Mouse (Mus musculus): ENCODE measurements at regions not wholly inside any gene's neighbourhood (a gene's known extent, or its start where the extent isn't known, plus 50 kb on each side); places are given as distances from the start of the nearest gene placed in this dataset.

GRCm38 (mm10) chr9:47378541-47378940 lies 151.4 kb upstream of the Cadm1 start:
- H3K27ac ChIP-seq (replicated peaks), result no peak overlapping the region
- 0 out of 2 replicates have a peak, but pooled peaks cover 3% of the 10 kb centered on the region for H3K27me3 ChIP-seq (replicated peaks)
- H3K36me3 ChIP-seq, result no peaks in the 10 kb centered on the region
- H3K4me3 ChIP-seq (replicated peaks), result no peak overlapping the region
- no peak overlapping the region for H3K4me2 ChIP-seq
- WGBS, result 91% methylated on average over 5 of the region's 5 CpGs
- H3K9ac ChIP-seq (replicated peaks), result no peak overlapping the region
- H3K9me3 ChIP-seq (replicated peaks), result no peaks in the 10 kb centered on the region
- no peak for ATAC-seq (ENCODE audit: low FRiP score)
- no peaks in the 10 kb centered on the region for H3K4me1 ChIP-seq

- ATAC-seq (ENCODE audit: low FRiP score), result no peak
- 70% methylated on average over 7 of the region's 7 CpGs for WGBS
- H3K9me3 ChIP-seq (replicated peaks), result no peaks in the 10 kb centered on the region
Observed at GRCm38 (mm10) chr9:47380361-47380760, 149.6 kb upstream of the Cadm1 start.

GRCm38 (mm10) chr9:47384185-47384854 lies 145.7 kb upstream of the Cadm1 start:
- Histone ChIP-seq H3K9ac (replicated peaks) (no peak overlapping the region), H3K36me3 (no peaks in the 10 kb centered on the region), H3K4me1 (peaks cover 25% of the 10 kb centered on the region), H3K4me2 (no peak overlapping the region), H3K9me3 (replicated peaks) (no peaks in the 10 kb centered on the region), H3K4me3 (replicated peaks) (no peak overlapping the region), H3K27me3 (replicated peaks) (0 out of 2 replicates have a peak, but pooled peaks cover 3% of the 10 kb centered on the region), H3K27ac (replicated peaks) (no peak overlapping the region)
- 24% methylated on average over 4 of the region's 4 CpGs for WGBS
- no peak for ATAC-seq (ENCODE audit: low FRiP score)

More at GRCm38 (mm10) chr9:47380361-47380760, 149.6 kb upstream of the Cadm1 start:
- no peak overlapping the region for H3K9ac ChIP-seq (replicated peaks)
- H3K36me3 ChIP-seq, result no peaks in the 10 kb centered on the region
- H3K4me2 ChIP-seq, result no peak overlapping the region
- no peak overlapping the region for H3K27ac ChIP-seq (replicated peaks)
- 0 out of 2 replicates have a peak, but pooled peaks cover 3% of the 10 kb centered on the region for H3K27me3 ChIP-seq (replicated peaks)
- no peak overlapping the region for H3K4me3 ChIP-seq (replicated peaks)
- H3K4me1 ChIP-seq, result peaks cover 10% of the 10 kb centered on the region

- 60% methylated on average over 11 of the region's 11 CpGs for WGBS
- no peak for ATAC-seq (ENCODE audit: low FRiP score)
Observed at GRCm38 (mm10) chr9:47386646-47387045, 143.3 kb upstream of the Cadm1 start.

GRCm38 (mm10) chr9:47387221-47387620 lies 142.8 kb upstream of the Cadm1 start:
- WGBS, result 61% methylated on average over 4 of the region's 4 CpGs
- Histone ChIP-seq H3K4me2 (no peak overlapping the region), H3K9me3 (replicated peaks) (no peaks in the 10 kb centered on the region), H3K36me3 (no peaks in the 10 kb centered on the region), H3K4me1 (peaks cover 25% of the 10 kb centered on the region), H3K4me3 (replicated peaks) (no peak overlapping the region), H3K27ac (replicated peaks) (no peak overlapping the region), H3K27me3 (replicated peaks) (no peaks in the 10 kb centered on the region), H3K9ac (replicated peaks) (no peak overlapping the region)
- ATAC-seq (ENCODE audit: low FRiP score), result no peak

More at GRCm38 (mm10) chr9:47386646-47387045, 143.3 kb upstream of the Cadm1 start:
- H3K4me3 ChIP-seq (replicated peaks), result no peak overlapping the region
- H3K27me3 ChIP-seq (replicated peaks), result no peaks in the 10 kb centered on the region
- H3K36me3 ChIP-seq, result no peaks in the 10 kb centered on the region
- no peak overlapping the region for H3K9ac ChIP-seq (replicated peaks)
- H3K9me3 ChIP-seq (replicated peaks), result no peaks in the 10 kb centered on the region
- peaks cover 25% of the 10 kb centered on the region for H3K4me1 ChIP-seq
- no peak overlapping the region for H3K4me2 ChIP-seq
- H3K27ac ChIP-seq (replicated peaks), result no peak overlapping the region

GRCm38 (mm10) chr9:47387716-47388300 lies 142.2 kb upstream of the Cadm1 start:
- no peak for ATAC-seq (ENCODE audit: low FRiP score)
- no peaks in the 10 kb centered on the region for H3K9me3 ChIP-seq (replicated peaks)
- H3K9ac ChIP-seq (replicated peaks), result no peak overlapping the region
- H3K27me3 ChIP-seq (replicated peaks), result 0 out of 2 replicates have a peak, but pooled peaks cover 2% of the 10 kb centered on the region
- H3K27ac ChIP-seq (replicated peaks), result no peak overlapping the region
- H3K4me1 ChIP-seq, result peaks cover 25% of the 10 kb centered on the region
- H3K36me3 ChIP-seq, result no peaks in the 10 kb centered on the region
- no peak overlapping the region for H3K4me3 ChIP-seq (replicated peaks)
- H3K4me2 ChIP-seq, result no peak overlapping the region
- WGBS, result 49% methylated on average over 8 of the region's 8 CpGs

- no peaks in the 10 kb centered on the region for H3K36me3 ChIP-seq
- no peak overlapping the region for H3K9ac ChIP-seq (replicated peaks)
- peaks cover 15% of the 10 kb centered on the region for H3K4me1 ChIP-seq
- H3K27me3 ChIP-seq (replicated peaks), result 0 out of 2 replicates have a peak, but pooled peaks cover 2% of the 10 kb centered on the region
- no peak overlapping the region for H3K4me3 ChIP-seq (replicated peaks)
- ATAC-seq (ENCODE audit: low FRiP score), result no peak
- H3K27ac ChIP-seq (replicated peaks), result no peak overlapping the region
- 96% methylated on average over 6 of the region's 6 CpGs for WGBS
- H3K9me3 ChIP-seq (replicated peaks), result no peaks in the 10 kb centered on the region
- H3K4me2 ChIP-seq, result no peak overlapping the region
Observed at GRCm38 (mm10) chr9:47389901-47390300, 140.1 kb upstream of the Cadm1 start.

GRCm38 (mm10) chr9:47391669-47392068 lies 138.3 kb upstream of the Cadm1 start:
- no peak overlapping the region for H3K9ac ChIP-seq (replicated peaks)
- ATAC-seq (ENCODE audit: low FRiP score), result no peak
- H3K36me3 ChIP-seq, result no peaks in the 10 kb centered on the region
- 91% methylated on average over 5 of the region's 5 CpGs for WGBS
- H3K27ac ChIP-seq (replicated peaks), result no peak overlapping the region
- H3K4me3 ChIP-seq (replicated peaks), result no peak overlapping the region
- H3K9me3 ChIP-seq (replicated peaks), result no peaks in the 10 kb centered on the region
- H3K27me3 ChIP-seq (replicated peaks), result 0 out of 2 replicates have a peak, but pooled peaks cover 2% of the 10 kb centered on the region
- no peak overlapping the region for H3K4me2 ChIP-seq
- H3K4me1 ChIP-seq, result peaks cover 8% of the 10 kb centered on the region

GRCm38 (mm10) chr9:47399598-47399997 lies 130.4 kb upstream of the Cadm1 start:
- H3K4me3 ChIP-seq (replicated peaks), result no peak overlapping the region
- 16% methylated on average over 2 of the region's 2 CpGs for WGBS
- H3K9ac ChIP-seq (replicated peaks), result no peak overlapping the region
- no peak overlapping the region for H3K4me2 ChIP-seq
- H3K27me3 ChIP-seq (replicated peaks), result peaks cover 17% of the 10 kb centered on the region; the same call in 1 of the 2 replicates
- H3K9me3 ChIP-seq (replicated peaks), result no peaks in the 10 kb centered on the region
- no peaks in the 10 kb centered on the region for H3K36me3 ChIP-seq
- ATAC-seq (ENCODE audit: low FRiP score), result no peak
- no peak overlapping the region for H3K27ac ChIP-seq (replicated peaks)
- peaks cover 9% of the 10 kb centered on the region for H3K4me1 ChIP-seq

- Histone ChIP-seq H3K9me3 (replicated peaks) (no peaks in the 10 kb centered on the region), H3K4me1 (peaks cover 15% of the 10 kb centered on the region), H3K36me3 (no peaks in the 10 kb centered on the region), H3K4me3 (replicated peaks) (no peak overlapping the region), H3K27ac (replicated peaks) (no peak overlapping the region), H3K27me3 (replicated peaks) (peaks cover 17% of the 10 kb centered on the region; the same call in 1 of the 2 replicates), H3K9ac (replicated peaks) (no peak overlapping the region), H3K4me2 (no peak overlapping the region)
- 58% methylated on average over 7 of the region's 7 CpGs for WGBS
- no peak for ATAC-seq (ENCODE audit: low FRiP score)
Observed at GRCm38 (mm10) chr9:47400117-47400823, 129.7 kb upstream of the Cadm1 start.

GRCm38 (mm10) chr9:47401511-47401910 lies 128.5 kb upstream of the Cadm1 start:
- Histone ChIP-seq H3K4me3 (replicated peaks) (no peak overlapping the region), H3K9ac (replicated peaks) (no peak overlapping the region), H3K36me3 (no peaks in the 10 kb centered on the region), H3K9me3 (replicated peaks) (no peaks in the 10 kb centered on the region), H3K4me2 (no peak overlapping the region), H3K27me3 (replicated peaks) (peaks cover 17% of the 10 kb centered on the region; the same call in 1 of the 2 replicates), H3K4me1 (peaks cover 16% of the 10 kb centered on the region), H3K27ac (replicated peaks) (no peak overlapping the region)
- ATAC-seq (ENCODE audit: low FRiP score), result no peak
- 93% methylated on average over 11 of the region's 11 CpGs for WGBS
